Mouse (Mus musculus) olfactory bulb, adult 2 months (tissue): ENCODE measurements around the gene Gm42742. TPM values are rescaled to one million over a fixed set of nuclear protein-coding genes. Genes with fewer than 3 reads are reported as not detected.

Experiments
- H3K27ac ChIP-seq: fragments of 200-500 bp; 2 replicates; pipeline ENCODE4 v1.5.1; 2012; ENCODE audit warnings: low read depth, low read length; ENCODE audit not compliant: insufficient read depth
- H3K4me1 ChIP-seq: fragments of 200-500 bp; 2 replicates; pipeline ENCODE4 v1.6.1; 2012; ENCODE audit warnings: low read length; ENCODE audit not compliant: control insufficient read depth, insufficient read depth
- H3K4me3 ChIP-seq: fragments of 200-500 bp; 2 replicates; pipeline ENCODE4 v1.5.1; 2012; ENCODE audit warnings: mild to moderate bottlenecking, low read depth, low read length, moderate library complexity; ENCODE audit not compliant: insufficient read depth
- CTCF ChIP-seq: fragments of 200-500 bp; IDR thresholded peaks from 2 replicates; pipeline ENCODE4 v1.5.1; 2012; ENCODE audit warnings: low read depth, mild to moderate bottlenecking, low read length, moderate library complexity; ENCODE audit not compliant: insufficient read depth
- POLR2A ChIP-seq: fragments of 200-500 bp; IDR thresholded peaks from 2 replicates; pipeline ENCODE4 v1.6.1; 2012; ENCODE audit warnings: mild to moderate bottlenecking, low read depth, low read length, moderate library complexity; ENCODE audit not compliant: insufficient read depth
- WGBS: fragments of 180-500 bp; shearing (Covaris S2); methylation state at CpG from one replicate; pipeline ENCODE4 v1.1.7; 2018; 5-methylcytosine and 5-hydroxymethylcytosine counted together
- polyA plus RNA-seq: library from polyadenylated mRNA; stranded (reverse); fragments of >200 nt; gene quantifications from 2 replicates; pipeline ENCODE4 v1.2.4, GENCODE M21; 2012; ENCODE audit warnings: low replicate concordance; ENCODE audit not compliant: missing spikeins, insufficient read depth, insufficient read length

Gene Gm42742
- polyA plus RNA-seq, 1 experiment = not detected

GRCm38 (mm10) chr7:126975493-126975892 lies 45.4 kb downstream of the Gm42742 start:
- 10% methylated on average over 8 of the region's 8 CpGs for WGBS
- H3K27ac ChIP-seq = no peak overlapping the region

GRCm38 (mm10) chr7:126967361-126967760 lies 53.5 kb downstream of the Gm42742 start:
- H3K27ac ChIP-seq = no peak overlapping the region
- 75% methylated on average over 6 of the region's 6 CpGs for WGBS
- TF ChIP-seq CTCF (no peak), POLR2A (no peak)
- H3K4me1 ChIP-seq = no peaks in the 10 kb centered on the region
- no peak overlapping the region for H3K4me3 ChIP-seq

More at GRCm38 (mm10) chr7:126975493-126975892, 45.4 kb downstream of the Gm42742 start:
- Histone ChIP-seq H3K4me3 (no peak overlapping the region), H3K4me1 (peaks cover 3% of the 10 kb centered on the region)
- no peak for TF ChIP-seq POLR2A
- TF ChIP-seq CTCF = no peak

- 42% methylated on average over 3 of the region's 3 CpGs for WGBS
- Histone ChIP-seq H3K27ac (no peak overlapping the region), H3K4me3 (no peak overlapping the region), H3K4me1 (no peaks in the 10 kb centered on the region)
- TF ChIP-seq POLR2A (no peak), CTCF (no peak)
Measured at GRCm38 (mm10) chr7:126965568-126965967, 55.3 kb downstream of the Gm42742 start.

Other genes with a start within 250 kb of the Gm42742 start
- gene Ypel3, start 244.1 kb downstream of the Gm42742 start, polyA plus RNA-seq = not detected in 2 replicates
- not detected in 2 replicates for gene Tbx6, start 239.6 kb downstream of the Gm42742 start, polyA plus RNA-seq
- gene Ppp4c, start 228.6 kb downstream of the Gm42742 start, polyA plus RNA-seq = not detected in 2 replicates
- gene Fam57b, start 223.4 kb downstream of the Gm42742 start, polyA plus RNA-seq = not detected in 2 replicates
- gene 4930451I11Rik, start 189.5 kb downstream of the Gm42742 start, polyA plus RNA-seq = not detected in 2 replicates
- gene Doc2a, start 173.7 kb downstream of the Gm42742 start, polyA plus RNA-seq = not detected in 2 replicates
- gene Hirip3, start 159.1 kb downstream of the Gm42742 start, polyA plus RNA-seq = not detected in 2 replicates
- not detected in 2 replicates for gene Ino80e, start 158.7 kb downstream of the Gm42742 start, polyA plus RNA-seq
- gene Taok2, start 136.4 kb downstream of the Gm42742 start, polyA plus RNA-seq = not detected in 2 replicates
- not detected in 2 replicates for gene Tmem219, start 98.2 kb downstream of the Gm42742 start, polyA plus RNA-seq
- gene Kctd13, start 92.2 kb downstream of the Gm42742 start, polyA plus RNA-seq = not detected in 2 replicates
- gene Asphd1, start 71.5 kb downstream of the Gm42742 start, polyA plus RNA-seq = not detected in 2 replicates
- not detected in 2 replicates for gene Sez6l2, start 70.5 kb downstream of the Gm42742 start, polyA plus RNA-seq
- gene Cdipt, start 45.2 kb downstream of the Gm42742 start, polyA plus RNA-seq = 241 TPM in 1 of 2 replicates, not detected in the other
- gene Cdiptos, start 45.0 kb downstream of the Gm42742 start, polyA plus RNA-seq = not detected in 2 replicates
- gene Mvp, start 6.5 kb downstream of the Gm42742 start, polyA plus RNA-seq = not detected in 2 replicates
- not detected in 2 replicates for gene Pagr1b, start 4.6 kb downstream of the Gm42742 start, polyA plus RNA-seq
- gene Pagr1a, start 3.7 kb downstream of the Gm42742 start, polyA plus RNA-seq = not detected in 2 replicates
- gene Prrt2, start 114 bp upstream of the Gm42742 start, polyA plus RNA-seq = not detected in 2 replicates
- gene Maz, start 5.9 kb upstream of the Gm42742 start, polyA plus RNA-seq = 437 and 572 TPM in 2 replicates
- gene Kif22, start 21.4 kb upstream of the Gm42742 start, polyA plus RNA-seq = not detected in 2 replicates
- gene Zg16, start 66.2 kb upstream of the Gm42742 start, polyA plus RNA-seq = not detected in 2 replicates
- not detected in 2 replicates for gene AI467606, start 70.3 kb upstream of the Gm42742 start, polyA plus RNA-seq
- not detected in 2 replicates for gene Qprt, start 101.1 kb upstream of the Gm42742 start, polyA plus RNA-seq
- not detected in 2 replicates for gene Spn, start 116.7 kb upstream of the Gm42742 start, polyA plus RNA-seq
- not detected in 2 replicates for gene Cd2bp2, start 175.0 kb upstream of the Gm42742 start, polyA plus RNA-seq
- gene Tbc1d10b, start 187.4 kb upstream of the Gm42742 start, polyA plus RNA-seq = not detected in 2 replicates
- gene Mylpf, start 187.8 kb upstream of the Gm42742 start, polyA plus RNA-seq = not detected in 2 replicates
- not detected in 2 replicates for gene Zfp553, start 212.0 kb upstream of the Gm42742 start, polyA plus RNA-seq
- gene Sept1, start 212.0 kb upstream of the Gm42742 start, polyA plus RNA-seq = 2,394 TPM in 1 of 2 replicates, not detected in the other
- gene Zfp771, start 223.2 kb upstream of the Gm42742 start, polyA plus RNA-seq = not detected in 2 replicates
- gene Dctpp1, start 239.6 kb upstream of the Gm42742 start, polyA plus RNA-seq = not detected in 2 replicates